Mouse (Mus musculus) embryo, embryonic 10.5 days (tissue): ENCODE measurements at regions not wholly inside any gene's neighbourhood (a gene's known extent, or its start where the extent isn't known, plus 50 kb on each side); places are given as distances from the start of the nearest gene placed in this dataset.

ENCODE experiments used
- DNase-seq: peaks from one replicate; pipeline ENCODE4 v3.0.0-alpha.2; 2015; ENCODE audit warnings: low spot score

GRCm38 (mm10) chr1:38739018-38739417 lies 74.3 kb upstream of the Aff3 start:
- no peak for DNase-seq

- DNase-seq = no peak
Observed at GRCm38 (mm10) chr1:38735768-38736167, 71.0 kb upstream of the Aff3 start.

GRCm38 (mm10) chr1:38733201-38733600 lies 68.4 kb upstream of the Aff3 start:
- no peak for DNase-seq

- DNase-seq = no peak
Observed at GRCm38 (mm10) chr1:38729977-38730782, 65.4 kb upstream of the Aff3 start.

- no peak for DNase-seq
Observed at GRCm38 (mm10) chr1:38725805-38726204, 61.0 kb upstream of the Aff3 start.

GRCm38 (mm10) chr1:38724631-38725030 lies 59.9 kb upstream of the Aff3 start:
- no peak for DNase-seq

- no peak for DNase-seq
Observed at GRCm38 (mm10) chr1:38722155-38722554, 57.4 kb upstream of the Aff3 start.

- peak; percentile 7 for DNase-seq
Observed at GRCm38 (mm10) chr1:38720287-38720686, 55.5 kb upstream of the Aff3 start.

GRCm38 (mm10) chr1:38715621-38716020 lies 50.9 kb upstream of the Aff3 start:
- DNase-seq = no peak
